Mouse (Mus musculus): ENCODE measurements at regions not wholly inside any gene's neighbourhood (a gene's known extent, or its start where the extent isn't known, plus 50 kb on each side); places are given as distances from the start of the nearest gene placed in this dataset.

DNA sequence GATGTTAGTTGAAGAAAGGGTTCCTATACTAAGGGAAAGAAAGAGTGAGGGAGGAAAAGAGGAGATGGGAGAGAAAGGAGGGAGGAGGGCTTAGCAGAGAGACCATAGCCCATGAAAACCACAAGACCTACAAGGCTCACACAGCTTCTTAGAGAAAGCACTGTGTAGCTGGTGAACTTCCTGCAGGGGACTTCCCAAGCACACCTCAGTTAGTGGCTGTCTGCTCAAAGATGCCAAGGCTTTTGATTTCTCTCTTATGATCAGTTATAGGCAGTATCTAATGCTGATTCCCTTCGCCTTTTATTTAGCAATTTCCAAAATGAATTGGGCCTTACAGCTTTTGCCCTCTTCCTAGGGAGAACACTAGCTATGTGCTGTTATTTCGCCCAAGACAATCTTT, 90.0 kb upstream of the Bach2 start:
- no peak for DNase-seq (ENCODE audit: low spot score)
- intact Hi-C loops (cut with DNase I) = no loop called here

DNA sequence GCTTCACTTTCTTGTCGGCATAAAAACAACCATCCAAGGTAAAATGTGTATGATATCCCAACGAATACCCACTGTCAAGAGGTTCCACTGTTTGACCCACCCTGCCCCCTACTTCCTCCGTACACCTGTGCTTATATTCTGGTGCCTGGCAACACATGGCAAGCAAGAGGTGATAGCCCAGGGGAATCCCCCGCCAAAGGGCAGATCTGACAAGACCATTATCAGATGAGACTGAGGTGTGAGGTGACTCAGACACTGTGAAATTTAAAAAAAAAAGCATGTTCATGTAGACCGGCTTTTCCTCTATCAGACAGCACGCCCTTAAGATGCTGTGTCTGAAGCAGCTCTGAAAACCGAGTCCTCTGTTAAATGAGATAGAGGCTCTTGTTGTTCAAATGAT, 89.4 kb upstream of the Bach2 start:
- intact Hi-C loops (cut with DNase I) = no loop called here
- no peak for DNase-seq (ENCODE audit: low spot score)

DNA sequence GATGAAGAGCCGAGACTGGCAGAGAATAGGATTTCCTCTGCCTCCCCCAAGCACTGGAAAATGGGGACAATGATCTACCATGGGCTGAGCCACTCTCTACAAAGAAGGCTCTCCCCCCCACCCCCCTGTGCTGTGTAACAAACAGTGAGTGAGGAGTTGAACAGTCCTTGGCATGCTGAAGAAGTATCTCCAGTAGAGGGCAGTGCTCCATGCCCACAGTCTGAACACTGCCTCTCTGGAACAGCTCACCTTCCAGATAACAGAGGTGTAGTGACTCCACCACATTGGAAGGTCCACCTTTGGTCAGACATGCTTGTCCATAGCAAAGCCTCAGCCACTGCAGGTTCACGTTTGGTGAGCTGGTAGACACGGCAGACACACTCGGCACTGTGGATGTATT, 85.2 kb upstream of the Bach2 start:
- DNase-seq (ENCODE audit: low spot score) = no peak

DNA sequence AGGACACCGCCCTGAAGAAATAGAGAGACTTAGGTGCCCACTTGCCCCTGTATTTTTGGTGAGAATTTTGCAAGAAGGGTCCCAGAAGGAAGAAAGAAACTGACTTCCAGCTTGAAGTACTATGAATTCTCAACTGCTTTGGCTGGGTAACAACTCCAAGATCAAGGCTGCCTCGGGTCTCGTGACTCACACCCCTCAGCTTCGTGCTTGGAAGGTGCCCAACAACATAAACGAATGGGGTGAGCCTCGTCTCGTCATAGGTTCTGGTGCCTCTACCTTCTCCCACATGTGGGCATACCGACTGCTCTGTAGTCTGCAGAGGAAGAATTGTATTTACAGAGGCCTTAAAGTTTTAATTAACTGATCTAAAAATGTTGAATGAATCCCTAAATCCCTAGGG, 81.6 kb upstream of the Bach2 start:
- intact Hi-C loops (cut with DNase I) = no loop called here
- DNase-seq (ENCODE audit: low spot score) = no peak

More for the DNA sequence above, 85.2 kb upstream of the Bach2 start:
- intact Hi-C loops (cut with DNase I) = loop anchor here (1.0 to 5.0 kb wide), 3 partner anchors 95 to 419 kb away; no protein-coding TSS in a partner anchor

DNA sequence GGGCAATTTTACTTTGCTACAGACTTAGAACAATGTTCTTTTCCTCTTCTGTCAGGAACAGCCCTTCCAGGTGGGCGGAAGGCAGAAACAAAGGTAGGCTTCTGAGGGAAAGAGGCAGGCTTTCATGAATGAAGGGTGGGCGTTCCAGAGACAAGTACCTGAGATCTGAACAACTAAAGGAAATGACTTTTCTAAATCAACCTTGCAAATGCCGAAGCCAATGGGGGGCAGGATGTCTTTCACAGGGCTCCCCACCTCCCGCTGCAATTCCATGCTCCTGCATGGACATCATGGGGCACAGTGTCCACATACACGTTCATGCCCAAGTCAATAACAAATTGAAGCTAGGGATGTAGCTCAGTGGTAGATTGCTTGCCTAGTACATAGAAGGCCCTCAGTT, 80.2 kb upstream of the Bach2 start:
- intact Hi-C loops (cut with DNase I) = no loop called here
- no peak for DNase-seq (ENCODE audit: low spot score)

DNA sequence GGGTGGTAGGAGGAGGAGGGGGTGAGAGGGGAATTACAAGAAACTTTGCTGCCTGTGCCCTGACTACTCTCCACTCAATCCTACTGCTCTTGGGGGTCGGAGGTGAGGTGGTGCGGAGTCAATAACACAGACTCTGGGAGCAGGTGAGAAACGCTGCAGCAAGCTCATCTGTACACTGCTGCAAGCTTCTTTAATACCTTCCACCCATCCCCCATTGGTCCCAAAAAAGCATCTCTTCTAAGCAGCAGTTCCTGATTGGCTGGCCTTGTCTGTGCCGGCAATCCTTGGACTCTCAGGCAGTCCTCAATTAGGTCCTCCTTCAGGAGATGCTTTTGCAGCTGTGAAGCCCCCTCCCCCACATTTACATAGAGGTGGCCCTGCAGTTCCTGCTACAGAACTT, 79.7 kb upstream of the Bach2 start:
- intact Hi-C loops (cut with DNase I) = no loop called here
- no peak for DNase-seq (ENCODE audit: low spot score)

DNA sequence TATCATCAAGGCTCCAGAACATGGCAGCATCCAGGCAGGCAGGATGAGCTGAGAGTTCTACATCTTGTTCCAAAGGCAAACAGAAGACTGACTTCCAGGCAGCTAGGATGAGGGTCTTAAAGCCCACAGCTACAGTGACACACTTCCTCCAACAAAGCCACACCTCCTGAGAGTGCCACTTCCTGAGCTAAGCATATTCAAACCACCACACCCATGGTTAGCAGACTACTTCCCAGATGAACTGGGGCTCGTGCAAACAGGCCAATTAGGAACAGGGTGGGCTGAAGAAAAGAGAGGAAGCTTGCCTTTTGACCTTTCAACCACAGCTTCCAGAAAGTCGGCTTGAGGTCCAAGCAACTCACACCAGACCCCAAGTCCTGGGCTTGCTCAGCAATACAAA, 77.8 kb upstream of the Bach2 start:
- DNase-seq (ENCODE audit: low spot score) = no peak
- intact Hi-C loops (cut with DNase I) = no loop called here

DNA sequence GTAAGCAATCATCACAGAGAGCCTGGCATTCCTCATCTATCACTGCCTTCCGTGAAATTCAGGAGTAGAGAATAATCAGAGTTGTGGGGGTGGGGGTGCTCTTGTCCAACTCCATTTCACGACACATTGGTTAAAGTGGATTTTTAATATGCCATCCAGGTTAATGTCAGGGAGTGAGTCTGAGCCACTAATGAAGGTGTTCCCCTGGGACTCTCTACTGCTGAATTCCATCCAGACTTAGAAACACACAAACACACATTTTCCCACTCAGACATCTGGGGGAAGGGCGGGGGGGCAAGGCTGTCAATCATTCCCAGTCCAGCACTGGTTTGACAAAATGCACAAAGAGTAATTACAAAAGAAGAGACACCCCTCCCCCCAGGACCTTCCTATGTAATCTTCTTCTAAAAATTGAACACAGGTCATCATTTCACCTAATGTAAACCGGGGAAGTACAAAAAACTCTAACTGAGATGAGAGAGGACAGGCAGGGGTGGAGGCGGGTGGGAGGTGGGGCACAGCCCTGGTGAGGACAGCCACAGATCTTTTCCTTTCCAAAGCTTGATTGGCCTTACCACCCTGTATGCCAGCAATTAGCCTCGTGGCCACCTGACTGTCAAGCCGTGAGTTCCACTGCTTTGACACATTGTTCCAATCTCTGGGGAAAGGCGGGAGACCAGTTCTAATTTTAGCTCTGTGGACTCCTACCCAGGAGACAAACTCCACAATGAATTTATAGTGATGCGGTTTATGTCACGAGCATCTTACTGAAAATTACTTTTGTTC, 76.5 kb upstream of the Bach2 start:
- no peak for DNase-seq (ENCODE audit: low spot score)
- intact Hi-C loops (cut with DNase I) = no loop called here

DNA sequence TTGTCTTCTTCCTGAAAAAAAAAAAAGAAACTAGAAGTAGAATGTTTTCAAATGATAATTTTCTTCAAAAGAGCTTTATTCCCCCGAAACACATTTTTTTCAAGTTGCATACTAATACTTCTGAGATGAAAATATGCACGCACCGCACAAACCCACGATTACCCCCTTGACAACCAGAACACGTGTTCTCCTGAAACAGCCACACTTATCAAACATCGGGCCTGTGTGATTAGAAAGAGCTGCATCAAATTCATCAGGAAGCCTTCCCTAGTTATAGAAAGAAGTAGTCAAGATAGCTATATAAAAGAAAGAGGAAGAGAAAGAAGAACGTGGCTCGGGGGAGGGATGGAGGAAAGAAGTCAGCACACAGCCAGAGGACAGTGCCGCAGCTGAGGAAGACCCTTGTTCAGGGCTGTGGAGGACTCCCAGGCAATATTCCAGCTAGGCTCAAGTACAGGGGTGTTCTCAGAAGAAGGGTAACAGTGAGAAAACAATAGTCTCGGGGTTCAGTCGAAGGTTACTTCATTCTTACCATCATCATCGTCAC, 75.8 kb upstream of the Bach2 start:
- no peak for DNase-seq (ENCODE audit: low spot score)
- intact Hi-C loops (cut with DNase I) = no loop called here

DNA sequence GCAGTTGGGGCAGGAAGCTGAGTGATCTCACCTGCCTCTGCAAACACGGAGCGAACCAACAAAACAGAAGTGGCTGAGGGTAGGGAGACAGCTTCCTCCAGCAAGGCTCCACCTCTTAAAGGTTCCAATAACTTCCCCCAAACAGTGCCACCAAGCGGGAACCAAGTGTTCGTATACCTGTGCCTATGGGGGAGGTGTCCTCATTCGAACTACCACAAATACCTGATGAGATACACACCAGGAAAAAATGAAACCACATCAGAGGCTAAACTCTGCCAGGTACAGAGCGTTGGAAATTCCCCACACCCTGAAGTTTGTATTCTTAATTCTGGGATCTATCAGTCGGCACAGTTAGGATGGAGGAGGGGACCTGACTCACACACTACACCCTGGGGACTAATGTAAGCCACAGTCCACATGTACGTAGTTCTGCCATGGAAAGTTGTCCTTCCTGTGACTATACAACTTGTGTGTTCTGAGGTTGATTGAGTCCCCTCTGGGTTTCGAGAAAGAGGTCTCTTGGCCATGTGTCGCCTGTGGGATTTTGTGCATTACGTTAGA, 74.4 kb upstream of the Bach2 start:
- intact Hi-C loops (cut with DNase I) = no loop called here
- DNase-seq (ENCODE audit: low spot score) = no peak

DNA sequence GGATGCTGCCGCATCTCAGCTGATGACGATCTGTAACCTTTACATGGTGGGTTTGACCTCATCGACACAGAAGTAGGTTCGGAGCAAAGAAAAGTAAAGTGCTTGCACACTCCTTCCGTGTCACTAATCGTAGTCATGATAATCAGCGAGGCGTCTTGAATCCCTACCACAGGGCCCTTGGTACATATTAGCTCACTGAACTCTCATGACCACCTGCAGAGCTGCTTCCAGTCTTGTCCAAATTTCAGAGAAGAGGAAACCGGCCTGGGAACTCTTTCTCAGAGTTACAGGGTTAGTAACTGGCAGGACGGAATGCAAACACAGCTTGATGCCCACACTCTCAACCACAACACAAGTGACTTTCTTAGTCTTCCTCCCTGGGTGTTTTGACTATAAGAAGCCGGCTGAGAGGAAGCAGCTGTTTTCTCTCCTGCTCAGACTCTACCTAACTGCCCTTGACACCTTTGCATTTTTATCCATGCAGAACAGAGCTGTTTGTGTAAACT, 73.8 kb upstream of the Bach2 start:
- DNase-seq (ENCODE audit: low spot score) = no peak
- intact Hi-C loops (cut with DNase I) = no loop called here

DNA sequence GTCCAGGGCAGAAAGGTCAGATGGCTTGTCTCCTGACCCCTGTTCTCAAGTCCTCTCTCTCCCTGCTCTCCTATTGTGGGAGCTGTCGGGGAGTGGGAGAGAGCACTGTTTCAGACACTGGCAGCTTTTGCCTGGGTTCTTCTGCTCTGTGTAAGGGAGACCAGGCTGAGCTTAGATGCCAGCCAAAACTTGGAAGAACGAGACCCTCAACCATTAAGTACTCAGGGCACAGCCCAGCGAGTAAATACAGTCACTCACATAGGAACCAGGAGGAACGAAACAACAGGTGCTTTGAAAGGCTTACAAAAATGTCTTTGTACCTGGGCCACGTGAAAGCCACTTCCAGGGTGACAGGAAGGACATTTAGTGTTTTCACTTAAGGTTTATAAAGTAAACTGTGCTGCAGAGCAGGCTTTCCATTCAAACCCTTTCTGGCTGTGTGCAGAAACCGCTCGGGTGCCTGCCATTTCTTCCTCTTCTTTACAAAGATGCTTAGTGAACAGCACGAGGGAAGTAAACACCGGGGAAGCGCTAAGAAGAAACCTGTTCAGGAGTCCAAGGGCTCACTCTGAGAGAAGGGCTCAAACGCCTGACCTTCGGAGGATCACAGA, 72.6 kb upstream of the Bach2 start:
- no peak for DNase-seq (ENCODE audit: low spot score)
- intact Hi-C loops (cut with DNase I) = no loop called here

DNA sequence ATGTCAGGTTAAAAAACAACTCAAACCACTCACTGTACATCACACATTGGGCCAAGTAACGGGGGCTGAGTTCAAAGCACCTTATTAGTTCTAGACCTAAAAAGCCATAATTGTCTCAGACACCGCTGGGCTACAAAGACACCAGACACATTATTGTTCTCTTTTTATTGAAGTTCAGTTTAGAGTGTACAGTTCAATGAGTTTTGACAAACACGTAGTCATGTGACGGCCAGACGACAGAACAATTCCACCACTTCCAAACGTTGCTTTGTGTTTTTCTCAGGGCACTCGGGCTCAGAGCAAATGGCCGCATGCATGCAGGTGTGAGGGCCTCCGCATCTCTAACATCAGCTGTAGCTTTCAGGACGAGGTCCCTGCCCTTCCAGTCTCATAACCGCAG, 71.5 kb upstream of the Bach2 start:
- no peak for DNase-seq (ENCODE audit: low spot score)
- intact Hi-C loops (cut with DNase I) = no loop called here

DNA sequence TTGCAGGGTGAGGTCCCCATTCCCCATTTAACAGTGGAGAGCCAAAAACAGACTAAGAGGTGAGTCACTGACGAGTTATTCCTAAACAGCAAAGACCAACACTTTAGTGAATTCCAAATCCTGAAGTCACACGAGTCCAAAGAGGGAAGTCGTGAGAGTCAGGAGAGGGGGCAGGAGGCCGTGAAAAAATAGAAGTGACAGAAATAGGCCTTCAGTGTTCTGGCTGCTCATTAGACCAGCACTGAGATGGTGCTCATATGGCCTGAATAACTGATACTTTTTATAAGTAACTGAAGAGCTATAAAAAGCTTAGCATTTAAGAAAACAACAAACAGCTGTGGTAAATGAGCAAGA, 68.5 kb upstream of the Bach2 start:
- intact Hi-C loops (cut with DNase I) = no loop called here
- no peak for DNase-seq (ENCODE audit: low spot score)

DNA sequence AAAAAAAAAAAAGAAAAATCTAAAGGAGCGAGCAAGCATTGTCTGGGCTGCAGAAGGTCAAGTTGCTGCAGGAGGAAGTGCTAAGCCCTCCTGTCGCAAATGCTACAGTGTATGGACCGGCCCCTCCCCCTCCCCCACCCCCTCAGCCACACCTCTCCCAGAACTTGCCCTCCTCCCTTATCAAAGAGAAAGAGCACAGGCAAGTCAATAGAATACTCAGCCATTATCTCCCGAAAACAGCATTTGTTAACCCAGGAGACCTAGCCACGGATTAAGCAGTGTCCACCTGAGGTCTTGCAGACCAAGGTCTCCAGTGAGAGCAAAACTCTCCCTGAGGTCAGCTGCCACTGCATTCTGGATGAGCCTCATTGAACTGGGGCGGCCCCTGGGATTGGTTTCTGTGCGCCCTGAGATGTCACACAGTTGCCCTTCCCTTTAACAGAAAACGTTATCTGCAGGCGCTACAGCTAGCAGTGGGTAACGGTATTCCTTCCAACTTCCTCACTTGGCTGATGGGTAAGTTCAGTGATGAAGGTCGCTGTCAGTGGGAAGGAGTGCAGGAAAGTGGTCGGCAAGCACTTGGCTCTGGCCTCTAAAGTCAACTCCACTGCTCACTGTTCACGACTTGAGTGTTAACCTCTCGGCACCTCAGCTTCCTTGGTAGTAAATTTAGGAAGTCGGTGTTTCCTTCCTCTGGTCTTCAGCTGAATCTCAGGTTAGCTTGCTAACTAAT, 68.0 kb upstream of the Bach2 start:
- no peak for DNase-seq (ENCODE audit: low spot score)
- intact Hi-C loops (cut with DNase I) = no loop called here

DNA sequence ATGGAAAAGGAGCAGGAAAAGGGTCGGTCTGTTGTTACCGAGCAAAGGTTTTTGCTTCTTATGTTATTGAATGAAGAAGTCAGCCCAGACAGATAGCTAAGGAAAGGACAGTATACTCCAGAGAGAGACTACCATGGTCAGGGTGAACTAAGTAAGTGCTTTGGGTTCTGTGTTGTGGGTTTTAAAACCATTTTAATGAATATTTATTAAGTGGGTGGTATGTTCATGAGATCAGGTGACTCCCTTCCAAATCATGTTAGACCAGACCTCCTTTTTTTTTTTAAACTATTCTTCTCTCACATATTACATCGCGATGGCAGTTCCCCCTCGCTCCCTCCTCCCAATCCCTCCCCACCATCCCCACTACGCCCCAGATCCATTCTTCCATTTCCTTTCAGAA, 67.3 kb upstream of the Bach2 start:
- no peak for DNase-seq (ENCODE audit: low spot score)
- intact Hi-C loops (cut with DNase I) = no loop called here

DNA sequence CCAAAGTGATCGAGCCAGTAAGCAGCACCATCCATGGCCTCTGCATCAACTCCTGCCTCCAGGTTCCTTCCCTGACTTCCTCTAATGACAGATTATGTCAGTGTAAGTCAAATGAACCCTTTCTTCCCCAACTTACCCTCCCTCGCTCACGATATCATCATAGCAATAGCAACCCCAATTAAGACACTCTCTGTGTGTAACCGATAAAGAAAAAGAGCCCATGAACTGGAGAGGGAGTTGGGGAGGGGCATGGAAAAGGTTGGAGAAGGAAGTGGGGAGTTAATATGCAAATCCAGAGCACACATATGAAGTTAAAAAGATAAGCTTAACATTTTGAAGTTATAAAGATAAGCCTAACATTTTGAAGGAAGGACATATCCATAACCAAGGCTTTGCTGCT, 65.6 kb upstream of the Bach2 start:
- intact Hi-C loops (cut with DNase I) = no loop called here
- no peak for DNase-seq (ENCODE audit: low spot score)

DNA sequence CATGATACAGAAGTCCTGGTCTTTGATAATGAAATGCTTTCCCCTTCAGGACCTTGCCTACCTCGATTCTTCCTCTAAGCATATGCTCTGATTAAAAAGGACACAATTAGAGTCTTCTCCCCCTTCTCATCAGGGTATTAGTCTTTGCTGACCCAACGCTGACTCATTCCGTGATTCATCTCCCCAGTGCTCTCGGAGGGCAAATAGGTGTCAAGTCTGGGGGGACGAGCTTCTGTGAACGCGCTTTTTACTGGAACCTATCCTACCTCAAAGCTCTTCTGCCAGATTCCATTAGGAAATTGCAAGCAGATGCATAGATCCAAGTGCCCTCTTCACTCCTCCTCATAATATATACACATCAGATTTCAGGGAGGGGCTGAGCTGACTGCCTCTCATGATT, 63.8 kb upstream of the Bach2 start:
- intact Hi-C loops (cut with DNase I) = loop anchor here (5.0 kb wide), 1 partner anchor 213 kb away; no protein-coding TSS in a partner anchor
- DNase-seq (ENCODE audit: low spot score) = no peak

DNA sequence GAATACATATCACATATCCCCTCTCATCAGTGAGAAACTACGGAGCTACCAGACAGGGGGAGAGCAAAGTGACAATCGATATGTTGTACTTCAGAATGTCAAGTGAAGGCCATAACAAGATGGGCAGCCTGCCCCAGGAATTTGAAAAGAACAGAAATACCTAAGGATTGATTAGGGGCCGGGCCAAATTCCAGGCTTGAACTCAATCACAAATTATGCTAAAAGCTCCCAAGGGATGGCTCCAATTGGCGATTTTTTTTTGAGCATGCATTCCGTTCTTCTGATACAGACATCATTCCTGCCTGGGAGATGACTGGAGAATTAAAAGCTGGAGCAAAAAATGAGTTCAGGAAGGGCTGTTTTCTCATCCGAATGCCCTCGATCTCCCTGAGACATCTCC, 63.4 kb upstream of the Bach2 start:
- no peak for DNase-seq (ENCODE audit: low spot score)

DNA sequence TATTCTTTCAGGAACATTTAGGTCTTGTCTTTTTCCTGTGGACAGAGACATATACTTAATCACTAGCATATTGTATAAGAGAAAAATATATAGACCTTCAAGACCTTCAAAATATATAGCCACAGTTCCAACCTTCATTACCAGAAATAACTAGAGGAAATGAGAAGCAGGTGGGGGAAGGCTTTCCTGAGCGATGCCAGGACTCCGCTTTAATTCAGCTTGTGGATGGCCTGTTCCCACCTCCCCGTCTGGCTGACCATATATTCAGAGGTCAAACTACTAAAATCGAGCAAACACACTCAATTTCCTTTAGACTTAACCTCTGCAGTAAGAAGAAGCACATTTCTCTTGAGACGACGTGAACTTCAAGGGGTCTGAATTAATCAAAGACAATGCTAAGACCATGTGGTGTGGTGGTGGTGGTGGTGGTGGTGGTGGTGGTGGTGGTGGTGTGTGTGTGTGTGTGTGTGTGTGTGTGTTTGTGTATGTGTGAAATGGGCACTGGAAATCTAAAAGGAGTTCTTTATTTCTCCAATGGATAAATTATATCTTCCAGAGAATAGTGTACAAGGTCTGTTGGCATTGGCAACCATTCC, 62.7 kb upstream of the Bach2 start:
- intact Hi-C loops (cut with DNase I) = loop anchor here (5.0 kb wide), 1 partner anchor 211 kb away; no protein-coding TSS in a partner anchor
- no peak for DNase-seq (ENCODE audit: low spot score)

More for the DNA sequence above, 63.4 kb upstream of the Bach2 start:
- intact Hi-C loops (cut with DNase I) = loop anchor here (5.0 kb wide), 1 partner anchor 212 kb away; no protein-coding TSS in a partner anchor
